Mouse (Mus musculus): ENCODE results near the gene Zfp870.

Zfp870 gene

GRCm38 (mm10) chr17:32891239-32892180 lies at the start of gene Zfp870:
Gene Zfp870, minus strand, starts transcription at chr17:32891642.
- H3K4me3 ChIP-seq (replicated peaks; ENCODE audit: low read length) = peak within 1 kb of the TSS; percentile 94
- H3K27me3 ChIP-seq (ENCODE audit: insufficient read depth, low read length) = no peaks in the 10 kb centered on the region
- peaks cover 70% of the 10 kb centered on the region for H3K4me1 ChIP-seq (replicated peaks; ENCODE audit: low read depth, low read length)
- H3K36me3 ChIP-seq (ENCODE audit: insufficient read depth, low read length) = peaks cover 35% of the 10 kb centered on the region
- TF ChIP-seq POU5F1 (IDR thresholded peaks at IDR 0.05; ENCODE audit: borderline replicate concordance, low read length) (no peak), CTCF (conservative IDR thresholded peaks at IDR 0.05; ENCODE audit: low read length) (no peak), NANOG (IDR thresholded peaks at IDR 0.05; ENCODE audit: borderline replicate concordance, low read length) (no peak)
- H3K9me3 ChIP-seq (ENCODE audit: low read length) = no peaks in the 10 kb centered on the region

DNA sequence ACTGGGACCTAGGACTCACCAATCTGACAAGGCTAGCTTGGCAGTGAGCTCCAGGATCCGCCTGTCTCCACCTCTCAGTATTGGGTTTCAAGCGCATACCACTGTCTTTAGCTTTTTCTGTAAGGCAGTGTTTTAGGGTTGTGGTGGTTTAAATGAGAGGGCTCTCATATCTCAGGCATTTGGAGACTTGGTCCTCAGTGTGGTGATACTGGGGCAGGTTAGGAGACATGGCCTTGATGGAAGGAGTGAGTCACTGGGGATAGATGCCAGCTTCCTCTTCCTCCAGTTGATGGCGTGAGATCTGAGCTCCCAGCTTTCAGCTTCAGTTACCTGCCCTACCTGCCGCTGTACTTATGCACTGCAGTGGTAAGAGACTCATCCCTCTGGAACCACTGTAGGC lies 48.4 kb upstream of the Zfp870 start:
- Histone ChIP-seq H3K36me3 (ENCODE audit: insufficient read depth, low read length) (peaks cover 33% of the 10 kb centered on the region), H3K4me1 (replicated peaks; ENCODE audit: low read depth, low read length) (no peaks in the 10 kb centered on the region), H3K4me3 (replicated peaks; ENCODE audit: low read length) (no peak overlapping the region), H3K27me3 (ENCODE audit: insufficient read depth, low read length) (no peaks in the 10 kb centered on the region), H3K9me3 (ENCODE audit: low read length) (no peaks in the 10 kb centered on the region)
- no peak for TF ChIP-seq CTCF (conservative IDR thresholded peaks at IDR 0.05; ENCODE audit: low read length)
- no peak for TF ChIP-seq POU5F1 (IDR thresholded peaks at IDR 0.05; ENCODE audit: borderline replicate concordance, low read length)
- no peak for TF ChIP-seq NANOG (IDR thresholded peaks at IDR 0.05; ENCODE audit: borderline replicate concordance, low read length)

DNA sequence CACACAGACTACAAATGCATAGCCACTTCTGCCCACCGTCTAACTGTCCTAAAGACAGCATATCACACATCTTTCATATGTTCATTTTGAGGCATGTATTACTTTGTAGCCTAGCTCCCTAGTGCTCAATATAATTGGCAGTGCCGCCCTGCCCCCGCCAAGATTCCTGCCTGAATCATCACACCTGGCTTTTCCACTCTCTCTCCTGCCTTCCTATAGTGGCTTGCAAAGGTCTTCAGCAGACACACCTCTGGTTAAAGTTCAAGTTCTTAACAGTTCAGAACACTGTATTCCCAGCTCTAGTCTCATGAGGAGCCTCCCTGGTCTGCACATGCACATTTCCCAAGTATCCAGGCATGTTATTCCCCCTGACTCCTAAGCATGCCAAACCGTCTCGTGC lies 36.4 kb upstream of the Zfp870 start:
- Histone ChIP-seq H3K36me3 (ENCODE audit: insufficient read depth, low read length) (peaks cover 27% of the 10 kb centered on the region), H3K27me3 (ENCODE audit: insufficient read depth, low read length) (no peaks in the 10 kb centered on the region), H3K4me3 (replicated peaks; ENCODE audit: low read length) (no peak overlapping the region), H3K9me3 (ENCODE audit: low read length) (no peaks in the 10 kb centered on the region), H3K4me1 (replicated peaks; ENCODE audit: low read depth, low read length) (peaks cover 26% of the 10 kb centered on the region)
- no peak for TF ChIP-seq POU5F1 (IDR thresholded peaks at IDR 0.05; ENCODE audit: borderline replicate concordance, low read length)
- TF ChIP-seq CTCF (conservative IDR thresholded peaks at IDR 0.05; ENCODE audit: low read length) = no peak
- no peak for TF ChIP-seq NANOG (IDR thresholded peaks at IDR 0.05; ENCODE audit: borderline replicate concordance, low read length)

DNA sequence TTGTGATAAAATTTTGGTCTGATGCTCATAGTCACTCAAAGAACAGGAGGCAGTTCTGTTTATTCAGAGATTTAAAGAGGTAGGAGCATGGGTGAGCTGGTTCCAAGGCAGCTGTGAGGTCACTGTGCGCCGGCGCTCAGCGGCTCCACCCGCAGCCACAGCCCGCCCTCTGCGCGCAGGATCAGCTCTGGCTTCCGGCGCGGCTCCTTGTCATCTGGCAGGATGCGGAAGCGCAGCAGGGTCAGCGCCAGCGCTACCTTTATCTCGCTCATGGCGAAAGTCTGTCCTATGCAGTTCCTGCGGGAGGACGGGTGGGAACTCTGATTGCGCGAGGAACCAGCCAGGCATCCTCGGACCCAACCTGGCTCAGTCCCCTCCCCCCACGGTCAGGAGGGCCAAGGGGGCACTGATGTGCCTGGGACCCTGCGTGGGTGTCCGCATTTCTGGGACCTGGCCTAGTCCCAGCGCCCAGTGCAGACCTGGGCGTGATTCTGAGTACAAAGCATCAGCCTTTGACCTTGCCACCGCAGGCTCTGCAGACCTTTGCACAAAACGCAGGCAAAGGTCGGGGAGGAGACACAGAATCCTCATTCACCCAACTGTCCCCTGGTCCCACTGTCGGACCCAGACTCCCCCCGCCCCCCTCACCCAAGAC lies 33.3 kb upstream of the Zfp870 start:
- peaks cover 21% of the 10 kb centered on the region for H3K36me3 ChIP-seq (ENCODE audit: insufficient read depth, low read length)
- TF ChIP-seq POU5F1 (IDR thresholded peaks at IDR 0.05; ENCODE audit: borderline replicate concordance, low read length) = no peak
- TF ChIP-seq NANOG (IDR thresholded peaks at IDR 0.05; ENCODE audit: borderline replicate concordance, low read length) = no peak
- TF ChIP-seq CTCF (conservative IDR thresholded peaks at IDR 0.05; ENCODE audit: low read length) = no peak
- H3K27me3 ChIP-seq (ENCODE audit: insufficient read depth, low read length) = 0 out of 2 replicates have a peak, but pooled peaks cover 3% of the 10 kb centered on the region
- no peaks in the 10 kb centered on the region for H3K9me3 ChIP-seq (ENCODE audit: low read length)
- peaks cover 31% of the 10 kb centered on the region for H3K4me1 ChIP-seq (replicated peaks; ENCODE audit: low read depth, low read length)
- H3K4me3 ChIP-seq (replicated peaks; ENCODE audit: low read length) = peak overlapping the region; percentile 83

GRCm38 (mm10) chr17:32923681-32924080 lies 32.2 kb upstream of the Zfp870 start:
- peak overlapping the region; percentile 83 for H3K4me3 ChIP-seq (replicated peaks; ENCODE audit: low read length)
- TF ChIP-seq CTCF (conservative IDR thresholded peaks at IDR 0.05; ENCODE audit: low read length) (no peak), NANOG (IDR thresholded peaks at IDR 0.05; ENCODE audit: borderline replicate concordance, low read length) (no peak), POU5F1 (IDR thresholded peaks at IDR 0.05; ENCODE audit: borderline replicate concordance, low read length) (no peak)
- H3K9me3 ChIP-seq (ENCODE audit: low read length) = no peaks in the 10 kb centered on the region
- H3K36me3 ChIP-seq (ENCODE audit: insufficient read depth, low read length) = peaks cover 11% of the 10 kb centered on the region; the same call in 1 of the 2 replicates
- H3K4me1 ChIP-seq (replicated peaks; ENCODE audit: low read depth, low read length) = peaks cover 31% of the 10 kb centered on the region
- peaks cover 12% of the 10 kb centered on the region for H3K27me3 ChIP-seq (ENCODE audit: insufficient read depth, low read length)

- Histone ChIP-seq H3K27me3 (ENCODE audit: insufficient read depth, low read length) (peaks cover 31% of the 10 kb centered on the region), H3K4me3 (replicated peaks; ENCODE audit: low read length) (no peak overlapping the region), H3K36me3 (ENCODE audit: insufficient read depth, low read length) (no peaks in the 10 kb centered on the region), H3K4me1 (replicated peaks; ENCODE audit: low read depth, low read length) (peaks cover 18% of the 10 kb centered on the region), H3K9me3 (ENCODE audit: low read length) (no peaks in the 10 kb centered on the region)
- TF ChIP-seq NANOG (IDR thresholded peaks at IDR 0.05; ENCODE audit: borderline replicate concordance, low read length) = no peak
- TF ChIP-seq POU5F1 (IDR thresholded peaks at IDR 0.05; ENCODE audit: borderline replicate concordance, low read length) = no peak
- TF ChIP-seq CTCF (conservative IDR thresholded peaks at IDR 0.05; ENCODE audit: low read length) = no peak
These were observed 27.7 kb upstream of the Zfp870 start for GRCm38 (mm10) chr17:32919123-32919522.

- Histone ChIP-seq H3K27me3 (ENCODE audit: insufficient read depth, low read length) (peaks cover 40% of the 10 kb centered on the region), H3K9me3 (ENCODE audit: low read length) (no peaks in the 10 kb centered on the region), H3K4me1 (replicated peaks; ENCODE audit: low read depth, low read length) (peaks cover 4% of the 10 kb centered on the region; the same call in 1 of the 2 replicates), H3K4me3 (replicated peaks; ENCODE audit: low read length) (no peak within 1 kb of the TSS), H3K36me3 (ENCODE audit: insufficient read depth, low read length) (no peaks in the 10 kb centered on the region)
- TF ChIP-seq CTCF (conservative IDR thresholded peaks at IDR 0.05; ENCODE audit: low read length) = no peak
- no peak for TF ChIP-seq NANOG (IDR thresholded peaks at IDR 0.05; ENCODE audit: borderline replicate concordance, low read length)
- TF ChIP-seq POU5F1 (IDR thresholded peaks at IDR 0.05; ENCODE audit: borderline replicate concordance, low read length) = no peak
These were observed 25.7 kb upstream of the Zfp870 start, which contains the start of gene Cyp4f14 for GRCm38 (mm10) chr17:32917131-32917530. Gene Cyp4f14, minus strand, starts transcription at chr17:32917342.

DNA sequence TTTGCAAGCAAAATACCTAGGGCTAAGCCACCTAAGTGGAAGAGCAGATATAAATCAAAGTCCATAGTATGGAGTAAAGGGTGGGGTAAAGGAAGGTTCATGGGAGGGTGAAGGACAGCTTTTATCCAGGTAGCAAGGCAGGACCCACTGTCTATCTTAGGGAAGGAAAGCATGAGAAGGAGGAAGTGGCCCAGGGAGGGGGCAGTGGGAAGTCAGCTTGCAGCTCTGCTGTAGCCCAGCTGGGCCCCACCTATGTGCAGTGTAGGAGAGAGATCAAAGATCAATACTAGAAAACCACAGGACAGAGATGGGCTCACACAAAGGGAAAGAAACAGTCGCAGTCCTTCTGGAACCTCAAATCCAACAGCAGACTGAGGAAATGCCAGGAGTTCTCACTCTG lies 24.6 kb upstream of the Zfp870 start:
- no peaks in the 10 kb centered on the region for H3K9me3 ChIP-seq (ENCODE audit: low read length)
- no peaks in the 10 kb centered on the region for H3K36me3 ChIP-seq (ENCODE audit: insufficient read depth, low read length)
- no peak overlapping the region for H3K4me3 ChIP-seq (replicated peaks; ENCODE audit: low read length)
- 0 out of 2 replicates have a peak, but pooled peaks cover 2% of the 10 kb centered on the region for H3K4me1 ChIP-seq (replicated peaks; ENCODE audit: low read depth, low read length)
- no peak for TF ChIP-seq NANOG (IDR thresholded peaks at IDR 0.05; ENCODE audit: borderline replicate concordance, low read length)
- no peak for TF ChIP-seq CTCF (conservative IDR thresholded peaks at IDR 0.05; ENCODE audit: low read length)
- no peak for TF ChIP-seq POU5F1 (IDR thresholded peaks at IDR 0.05; ENCODE audit: borderline replicate concordance, low read length)
- H3K27me3 ChIP-seq (ENCODE audit: insufficient read depth, low read length) = peaks cover 44% of the 10 kb centered on the region
